Comparison of ENCODE assay signal across 7 mouse cellular contexts in the genomic region with DNA sequence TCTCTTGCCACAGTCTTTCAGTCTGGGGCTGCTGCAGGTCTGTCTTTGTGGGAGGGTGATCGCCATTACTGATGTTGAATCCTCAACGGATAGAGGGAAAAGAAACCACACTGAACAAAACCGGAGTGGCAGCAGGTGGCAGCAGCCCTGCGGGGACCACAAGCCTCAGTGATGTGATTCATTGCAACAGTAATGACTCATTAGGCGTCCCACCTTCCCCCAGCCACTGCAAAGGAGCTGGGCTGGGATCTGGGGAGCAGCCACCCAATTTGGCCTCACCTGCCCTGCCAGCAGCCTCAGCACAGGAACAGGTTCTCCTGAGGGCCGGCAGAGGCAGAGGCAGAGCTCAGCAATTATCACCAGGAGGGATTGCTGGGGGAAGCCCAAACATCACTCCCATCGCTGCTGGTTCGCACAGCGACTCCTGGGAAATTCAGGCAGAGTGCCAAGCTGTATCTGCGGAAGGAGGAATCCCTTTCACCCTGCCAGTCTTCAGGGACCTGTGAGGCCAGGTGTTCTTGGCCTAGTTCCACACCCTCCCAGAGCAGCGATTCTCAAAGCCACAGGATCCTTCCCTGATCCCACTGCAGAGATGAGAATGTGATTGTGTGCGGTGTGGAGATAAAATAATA. TPM values are rescaled to one million over a fixed set of nuclear protein-coding genes. Genes with fewer than 3 reads are reported as not detected.
A peak's percentile ranks its signal among the peaks of the same experiment; 100 is the strongest.
DNase-seq lines count a peak whose midpoint lies in the region; ATAC-seq lines count a peak whose summit lies in the region.

No protein-coding gene starts in this region.

- no peak for DNase-seq in limb, embryonic 10.5 days (ENCODE audit: low spot score)
- peak; percentile 47 to 58 for DNase-seq in layer of hippocampus, postnatal 10 days (ENCODE audit: low spot score in 2 of 2)
- DNase-seq in adipocyte (ENCODE audit: low spot score) = no peak
- DNase-seq in spleen, adult 12 weeks (ENCODE audit: low spot score) = no peak

- H3K4me1 ChIP-seq in limb, embryonic 13.5 days = peaks cover 28% of the 10 kb centered on the region
- peaks cover 12% of the 10 kb centered on the region for H3K4me1 ChIP-seq in limb, embryonic 10.5 days
- peaks cover 25% of the 10 kb centered on the region for H3K4me1 ChIP-seq in forebrain, embryonic 15.5 days
- H3K4me1 ChIP-seq in neural tube, embryonic 13.5 days (replicated peaks) = peaks cover 55% of the 10 kb centered on the region

- peaks cover 9% of the 10 kb centered on the region for H3K36me3 ChIP-seq in limb, embryonic 13.5 days
- H3K36me3 ChIP-seq in limb, embryonic 10.5 days = no peaks in the 10 kb centered on the region
- 0 out of 2 replicates have a peak, but pooled peaks cover 2% of the 10 kb centered on the region for H3K36me3 ChIP-seq in forebrain, embryonic 15.5 days
- H3K36me3 ChIP-seq in neural tube, embryonic 13.5 days = peaks cover 24% of the 10 kb centered on the region

- no peak overlapping the region for H3K4me2 ChIP-seq in limb, embryonic 13.5 days (replicated peaks)
- H3K4me2 ChIP-seq in forebrain, embryonic 15.5 days (replicated peaks) = peak overlapping the region; percentile 16; the same call in 1 of the 2 replicates
- peak overlapping the region; percentile 26 for H3K4me2 ChIP-seq in neural tube, embryonic 13.5 days

- WGBS in limb, embryonic 13.5 days = 28% methylated on average over 12 of the region's 12 CpGs
- WGBS in limb, embryonic 10.5 days = 44% methylated on average over 12 of the region's 12 CpGs
- WGBS in forebrain, embryonic 15.5 days = 10% methylated on average over 12 of the region's 12 CpGs
- 19% methylated on average over 12 of the region's 12 CpGs for WGBS in neural tube, embryonic 13.5 days

- no peak for ATAC-seq in limb, embryonic 13.5 days (ENCODE audit: low FRiP score, low read depth)
- no peak for ATAC-seq in forebrain, embryonic 15.5 days (replicated peaks)
- ATAC-seq in neural tube, embryonic 13.5 days (ENCODE audit: low read depth) = peak; percentile 32

- H3K9me3 ChIP-seq in limb, embryonic 13.5 days = no peaks in the 10 kb centered on the region
- no peaks in the 10 kb centered on the region for H3K9me3 ChIP-seq in limb, embryonic 10.5 days (replicated peaks)
- no peaks in the 10 kb centered on the region for H3K9me3 ChIP-seq in forebrain, embryonic 15.5 days
- H3K9me3 ChIP-seq in neural tube, embryonic 13.5 days = no peaks in the 10 kb centered on the region

- no peaks in the 10 kb centered on the region for H3K27me3 ChIP-seq in limb, embryonic 13.5 days
- no peaks in the 10 kb centered on the region for H3K27me3 ChIP-seq in limb, embryonic 10.5 days (ENCODE audit: low read depth, poor library complexity, severe bottlenecking)
- no peaks in the 10 kb centered on the region for H3K27me3 ChIP-seq in forebrain, embryonic 15.5 days
- no peaks in the 10 kb centered on the region for H3K27me3 ChIP-seq in neural tube, embryonic 13.5 days

- H3K27ac ChIP-seq in limb, embryonic 13.5 days = no peak overlapping the region
- H3K27ac ChIP-seq in limb, embryonic 10.5 days = no peak overlapping the region
- peak overlapping the region; percentile 41 for H3K27ac ChIP-seq in forebrain, embryonic 15.5 days (replicated peaks)
- peak overlapping the region; percentile 88 for H3K27ac ChIP-seq in neural tube, embryonic 13.5 days (replicated peaks)

- peak overlapping the region; percentile 35 for H3K9ac ChIP-seq in limb, embryonic 13.5 days
- H3K9ac ChIP-seq in forebrain, embryonic 15.5 days (replicated peaks) = no peak overlapping the region
- H3K9ac ChIP-seq in neural tube, embryonic 13.5 days = peak overlapping the region; percentile 14; the same call in 1 of the 2 replicates

- no peak overlapping the region for H3K4me3 ChIP-seq in limb, embryonic 13.5 days
- H3K4me3 ChIP-seq in limb, embryonic 10.5 days = no peak overlapping the region
- H3K4me3 ChIP-seq in forebrain, embryonic 15.5 days = no peak overlapping the region
- no peak overlapping the region for H3K4me3 ChIP-seq in neural tube, embryonic 13.5 days

RNA-seq across cellular contexts. Expression of gene Sgsm2, which starts 25.8 kb away (rescaled TPM):
- 4.5 and 6.0 TPM in 2 replicates for polyA plus RNA-seq in limb, embryonic 13.5 days (2015; fragmentation: Nextera tagmentation; extraction: Ambion mirVana)
- 3.0 and 4.1 TPM in 2 replicates for polyA plus RNA-seq in limb, embryonic 10.5 days (2016; fragmentation: Nextera tagmentation; extraction: Ambion mirVana)
- 14.3 and 14.6 TPM in 2 replicates for polyA plus RNA-seq in forebrain, embryonic 15.5 days (2015; fragmentation: Nextera tagmentation; extraction: Ambion mirVana)
- total RNA-seq in layer of hippocampus, postnatal 10 days (2021) = 10 to 100 TPM; 69.9 to 76.1 TPM
- 17.1 and 19.7 TPM in 2 replicates for polyA plus RNA-seq in neural tube, embryonic 13.5 days (2015; fragmentation: Nextera tagmentation; extraction: Ambion mirVana)

RNA-seq across cellular contexts. Expression of gene Tsr1, which starts 26.8 kb away (rescaled TPM):
- 44.8 and 45.6 TPM in 2 replicates for polyA plus RNA-seq in limb, embryonic 13.5 days (2015; fragmentation: Nextera tagmentation; extraction: Ambion mirVana)
- polyA plus RNA-seq in limb, embryonic 10.5 days (2016; fragmentation: Nextera tagmentation; extraction: Ambion mirVana) = 55.3 and 61.4 TPM in 2 replicates
- polyA plus RNA-seq in forebrain, embryonic 15.5 days (2015; fragmentation: Nextera tagmentation; extraction: Ambion mirVana) = 34.4 and 34.5 TPM in 2 replicates
- total RNA-seq in layer of hippocampus, postnatal 10 days (2021) = 10 to 100 TPM; 40.1 to 43.2 TPM
- 30.2 and 31.9 TPM in 2 replicates for polyA plus RNA-seq in neural tube, embryonic 13.5 days (2015; fragmentation: Nextera tagmentation; extraction: Ambion mirVana)

RNA-seq across cellular contexts. Expression of gene Mnt, which starts 40.4 kb away (rescaled TPM):
- 5.3 and 5.8 TPM in 2 replicates for polyA plus RNA-seq in limb, embryonic 13.5 days (2015; fragmentation: Nextera tagmentation; extraction: Ambion mirVana)
- 4.8 and 5.7 TPM in 2 replicates for polyA plus RNA-seq in limb, embryonic 10.5 days (2016; fragmentation: Nextera tagmentation; extraction: Ambion mirVana)
- polyA plus RNA-seq in forebrain, embryonic 15.5 days (2015; fragmentation: Nextera tagmentation; extraction: Ambion mirVana) = 10.0 and 10.1 TPM in 2 replicates
- total RNA-seq in layer of hippocampus, postnatal 10 days (2021) = 10 to 100 TPM; 31.9 to 34.6 TPM
- polyA plus RNA-seq in neural tube, embryonic 13.5 days (2015; fragmentation: Nextera tagmentation; extraction: Ambion mirVana) = 8.4 and 8.9 TPM in 2 replicates

RNA-seq across cellular contexts. Expression of gene Smg6, which starts 54.5 kb away (rescaled TPM):
- polyA plus RNA-seq in limb, embryonic 13.5 days (2015; fragmentation: Nextera tagmentation; extraction: Ambion mirVana) = 21.9 and 22.4 TPM in 2 replicates
- 19.6 and 21.5 TPM in 2 replicates for polyA plus RNA-seq in limb, embryonic 10.5 days (2016; fragmentation: Nextera tagmentation; extraction: Ambion mirVana)
- 18.4 and 19.0 TPM in 2 replicates for polyA plus RNA-seq in forebrain, embryonic 15.5 days (2015; fragmentation: Nextera tagmentation; extraction: Ambion mirVana)
- 10 to 100 TPM; 24.0 to 27.0 TPM for total RNA-seq in layer of hippocampus, postnatal 10 days (2021)
- 17.4 and 19.1 TPM in 2 replicates for polyA plus RNA-seq in neural tube, embryonic 13.5 days (2015; fragmentation: Nextera tagmentation; extraction: Ambion mirVana)

RNA-seq across cellular contexts. Expression of gene Srr, which starts 54.6 kb away (rescaled TPM):
- 29.2 and 30.3 TPM in 2 replicates for polyA plus RNA-seq in limb, embryonic 13.5 days (2015; fragmentation: Nextera tagmentation; extraction: Ambion mirVana)
- 13.2 and 17.3 TPM in 2 replicates for polyA plus RNA-seq in limb, embryonic 10.5 days (2016; fragmentation: Nextera tagmentation; extraction: Ambion mirVana)
- 41.6 and 45.1 TPM in 2 replicates for polyA plus RNA-seq in forebrain, embryonic 15.5 days (2015; fragmentation: Nextera tagmentation; extraction: Ambion mirVana)
- 100 to 1,000 TPM in 1 of 2 experiments, 10 to 100 TPM in 1; 87.4 to 104 TPM for total RNA-seq in layer of hippocampus, postnatal 10 days (2021)
- polyA plus RNA-seq in neural tube, embryonic 13.5 days (2015; fragmentation: Nextera tagmentation; extraction: Ambion mirVana) = 34.9 and 36.5 TPM in 2 replicates

Comparison
In these comparisons a context has a peak if more than half of its experiments do, and no peak if none do; other contexts are left out.
1. H3K27ac ChIP-seq: peak in forebrain, embryonic 15.5 days (single experiment) and neural tube, embryonic 13.5 days (single experiment); none in limb, embryonic 13.5 days (single experiment) and limb, embryonic 10.5 days (single experiment).
2. DNase-seq: peak in layer of hippocampus, postnatal 10 days (2 of 2); none in limb, embryonic 10.5 days (single experiment), adipocyte (single experiment) and spleen, adult 12 weeks (single experiment).